Mouse (Mus musculus) megakaryocyte-erythroid progenitor cell, adult 5-6 weeks (primary cell): Measurements from ENCODE around the gene Pkn3. TPM values are rescaled to one million over a fixed set of nuclear protein-coding genes. Genes with fewer than 3 reads are reported as not detected.
"Not testable (repeated sequence)": the region's sequence is repeated elsewhere in the genome, so short reads cannot be mapped to it uniquely, and the experiment has no call there.

Experiments
- ATAC-seq: replicated peaks from 2 replicates; pipeline ENCODE4 v1.8.0; 2016; ENCODE audit warnings: mild to moderate bottlenecking, inconsistent platforms; ENCODE audit not compliant: severe bottlenecking, poor library complexity, low FRiP score, low TSS enrichment
- total RNA-seq, 2 experiments: library from RNA; stranded (forward) in 1 of 2; stranded (reverse) in 1 of 2; fragments of 200-1000, 215-1000 nt in 1 of 2; fragments of >200 nt in 1 of 2; fragmentation: Nextera tagmentation in 1 of 2; gene quantifications; 2 replicates each; pipeline ENCODE4 v1.2.3; 2014 to 2017

Gene Pkn3
- total RNA-seq, 2 experiments from 2014 or later = 2.4 to 11.7 TPM

DNA sequence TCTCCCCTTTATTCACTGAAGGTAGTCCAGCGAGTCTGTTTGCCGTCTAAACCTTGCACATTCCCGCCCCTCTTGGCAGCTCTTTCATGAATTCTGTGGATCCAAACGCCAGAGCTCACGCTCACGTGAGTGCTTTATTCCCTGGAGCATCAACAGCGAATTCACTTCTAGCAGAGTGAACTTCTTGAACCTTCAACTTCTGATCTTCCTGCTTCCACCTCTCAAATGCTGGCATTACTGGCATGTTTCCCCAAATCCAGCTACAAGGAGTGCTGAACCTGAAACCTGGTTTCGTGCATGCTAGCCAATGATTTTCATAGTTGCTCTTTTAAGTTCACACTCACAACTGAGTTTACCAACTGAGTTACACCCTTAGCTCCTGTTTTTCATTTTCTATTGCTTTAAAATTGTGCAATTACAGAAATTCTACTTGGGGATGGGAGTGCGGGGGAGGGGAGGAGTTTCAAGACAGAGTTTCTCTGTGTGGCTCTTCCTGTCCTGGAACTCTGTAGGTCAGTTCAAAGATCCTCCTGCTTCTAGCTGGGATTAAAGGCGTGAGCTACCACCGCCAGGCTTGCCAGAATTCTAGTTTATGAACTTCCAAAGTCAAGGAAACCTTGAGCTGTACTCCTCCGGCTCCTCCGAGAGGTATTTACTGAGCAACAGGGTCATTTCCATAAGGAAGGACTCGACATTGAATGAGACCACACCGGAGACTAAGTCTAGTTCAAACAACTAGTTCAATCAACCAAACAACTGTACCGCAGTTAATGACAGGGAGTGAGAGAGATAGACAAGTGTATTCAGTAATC, 55.5 kb downstream of the Pkn3 start:
- no peak for ATAC-seq

DNA sequence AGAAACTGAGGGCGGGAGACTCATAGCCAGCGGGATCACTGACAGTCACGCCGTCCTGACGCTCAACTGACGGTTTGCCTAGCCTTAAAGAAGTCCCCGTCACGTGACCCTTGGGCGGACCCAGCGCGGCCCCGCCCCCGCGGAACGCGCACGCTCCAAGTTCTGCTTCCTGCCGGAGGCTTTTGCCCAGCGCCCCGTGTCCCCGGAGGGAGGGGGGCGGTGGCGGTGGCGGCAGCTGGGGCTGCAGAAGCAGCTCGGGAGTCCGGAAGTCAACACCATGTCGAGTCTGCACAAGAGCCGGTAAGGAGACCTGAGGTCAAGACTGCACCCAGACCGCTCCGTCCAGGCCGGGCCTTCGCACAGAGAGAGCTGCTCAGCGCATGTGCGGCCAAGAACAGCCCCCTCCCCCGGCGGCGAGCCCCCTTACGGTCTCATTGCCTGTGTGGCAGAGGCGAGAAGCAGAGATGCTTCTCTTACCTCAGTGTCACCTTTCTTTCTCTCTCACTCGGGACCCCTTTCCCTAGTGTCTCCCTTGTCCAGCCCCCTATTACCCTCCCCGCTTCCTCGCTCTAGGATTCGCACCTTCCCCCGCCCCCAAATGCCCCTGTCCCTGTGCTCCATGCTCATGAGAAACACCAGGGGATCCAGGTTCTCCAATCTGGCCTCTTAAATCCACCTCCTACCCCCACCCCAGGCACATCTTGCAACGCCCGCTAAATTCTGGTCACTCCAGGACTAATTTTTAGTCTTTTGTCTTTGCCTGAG, 56.3 kb downstream of the Pkn3 start, which contains the start of gene Tbc1d13:
TSS of gene Tbc1d13 (plus strand) at position 134 of the 765 bp plus-strand sequence.
- peak; percentile 87 for ATAC-seq

DNA sequence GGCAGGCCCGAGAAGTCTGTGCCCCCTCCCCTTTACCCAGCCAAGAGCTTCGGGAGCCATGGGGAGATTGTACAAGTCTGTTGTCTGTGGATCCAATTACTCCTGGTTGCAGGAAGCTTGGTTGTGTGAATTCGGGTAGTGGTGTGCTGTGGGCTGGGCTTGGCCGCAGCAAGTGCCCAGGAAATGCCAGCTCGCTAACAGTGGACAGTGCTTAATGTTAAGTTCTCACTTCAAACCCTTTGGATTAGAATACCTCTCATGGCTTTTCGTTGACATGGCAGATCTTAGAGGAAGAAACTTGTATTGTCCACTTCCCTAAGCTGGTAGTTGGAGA, 56.9 kb downstream of the Pkn3 start:
- no peak for ATAC-seq

DNA sequence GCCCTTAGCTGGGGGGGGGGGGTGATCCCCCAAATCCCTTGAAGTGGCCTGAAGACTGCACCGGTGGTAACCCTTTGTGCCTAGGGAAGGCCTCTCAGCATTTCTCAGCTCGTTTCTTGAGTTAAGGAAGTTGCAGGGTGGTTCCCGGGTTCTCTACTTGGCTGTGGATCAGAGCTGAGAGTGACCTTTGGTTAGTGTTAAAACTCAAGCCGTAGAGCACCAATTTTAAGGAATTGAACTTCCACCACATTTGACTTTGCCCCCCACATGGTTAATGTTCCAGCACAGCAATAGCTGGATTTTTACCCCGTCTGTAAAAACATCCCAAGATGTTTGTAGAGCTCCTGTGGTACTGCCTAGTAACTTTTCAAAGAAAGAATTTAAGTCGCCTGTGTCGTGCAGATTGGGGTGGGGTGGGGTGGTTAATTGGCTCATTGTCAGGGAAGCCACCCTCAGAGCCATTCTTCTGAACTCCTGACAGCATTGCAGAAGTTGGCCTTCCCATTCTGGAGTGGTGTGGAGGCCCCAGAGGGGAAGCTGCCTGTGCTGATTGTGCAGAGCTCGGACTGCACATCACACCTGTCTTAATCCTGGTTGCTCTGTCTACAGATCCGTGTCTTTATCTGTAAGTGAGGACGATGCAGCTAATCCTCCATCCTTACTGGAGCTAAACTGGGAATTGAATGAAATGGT, 57.6 kb downstream of the Pkn3 start:
- ATAC-seq = 0 out of 2 replicates have a peak, but pooled peaks have one; percentile 18

DNA sequence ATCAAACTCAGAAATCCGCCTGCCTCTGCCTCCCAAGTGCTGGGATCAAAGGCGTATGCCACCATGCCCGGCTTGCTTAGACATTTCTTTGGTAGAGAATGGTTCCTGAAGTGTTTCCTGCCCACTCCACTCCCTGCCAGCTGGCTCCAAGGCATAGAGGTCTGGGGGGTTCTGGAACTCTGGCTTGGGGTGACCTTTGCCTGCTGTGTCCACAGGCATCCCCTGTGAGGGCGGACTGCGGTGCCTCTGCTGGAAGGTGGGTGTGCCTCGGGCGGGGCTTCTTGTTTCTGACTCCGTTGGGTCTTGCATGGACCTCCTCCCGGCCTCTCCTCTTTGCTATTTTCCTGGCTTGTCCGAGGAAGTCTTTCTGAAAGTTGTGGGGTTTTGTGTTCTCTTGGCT, 59.0 kb downstream of the Pkn3 start:
- no peak for ATAC-seq

- ATAC-seq = not testable (repeated sequence)
Measured at GRCm38 (mm10) chr2:30140021-30140420, 62.5 kb downstream of the Pkn3 start.

Other genes with a start within 250 kb of the Pkn3 start
- gene Cercam, start 208.5 kb upstream of the Pkn3 start, total RNA-seq (2014; fragmentation: Nextera tagmentation) = 46.4 and 54.8 TPM in 2 replicates
- 13.8 and 22.0 TPM in 2 replicates for gene Cercam, start 208.5 kb upstream of the Pkn3 start, total RNA-seq (2017)
- 78.3 and 82.5 TPM in 2 replicates for gene Odf2, start 188.5 kb upstream of the Pkn3 start, total RNA-seq (2014; fragmentation: Nextera tagmentation)
- 70.1 and 83.6 TPM in 2 replicates for gene Odf2, start 188.5 kb upstream of the Pkn3 start, total RNA-seq (2017)
- gene Gle1, start 142.3 kb upstream of the Pkn3 start, total RNA-seq (2014; fragmentation: Nextera tagmentation) = 39.1 and 52.0 TPM in 2 replicates
- 64.5 and 72.1 TPM in 2 replicates for gene Gle1, start 142.3 kb upstream of the Pkn3 start, total RNA-seq (2017)
- gene Sptan1, start 112.1 kb upstream of the Pkn3 start, total RNA-seq (2014; fragmentation: Nextera tagmentation) = 5.2 and 8.1 TPM in 2 replicates
- gene Sptan1, start 112.1 kb upstream of the Pkn3 start, total RNA-seq (2017) = 9.7 and 19.7 TPM in 2 replicates
- gene Wdr34, start 28.8 kb upstream of the Pkn3 start, total RNA-seq (2014; fragmentation: Nextera tagmentation) = 18.8 and 31.6 TPM in 2 replicates
- gene Wdr34, start 28.8 kb upstream of the Pkn3 start, total RNA-seq (2017) = 8.5 and 14.7 TPM in 2 replicates
- 403 and 560 TPM in 2 replicates for gene Set, start 20.3 kb upstream of the Pkn3 start, total RNA-seq (2014; fragmentation: Nextera tagmentation)
- 1,507 and 2,355 TPM in 2 replicates for gene Set, start 20.3 kb upstream of the Pkn3 start, total RNA-seq (2017)
- 9.6 and 25.4 TPM in 2 replicates for gene Zdhhc12, start 16.0 kb downstream of the Pkn3 start, total RNA-seq (2014; fragmentation: Nextera tagmentation)
- 2.9 and 6.5 TPM in 2 replicates for gene Zdhhc12, start 16.0 kb downstream of the Pkn3 start, total RNA-seq (2017)
- 33.7 and 37.8 TPM in 2 replicates for gene Zer1, start 46.9 kb downstream of the Pkn3 start, total RNA-seq (2014; fragmentation: Nextera tagmentation)
- 7.5 and 8.3 TPM in 2 replicates for gene Zer1, start 46.9 kb downstream of the Pkn3 start, total RNA-seq (2017)
- 39.9 and 48.0 TPM in 2 replicates for gene Tbc1d13, start 56.1 kb downstream of the Pkn3 start, total RNA-seq (2014; fragmentation: Nextera tagmentation)
- gene Tbc1d13, start 56.1 kb downstream of the Pkn3 start, total RNA-seq (2017) = 22.5 and 36.4 TPM in 2 replicates
- 20.8 and 22.3 TPM in 2 replicates for gene Endog, start 93.8 kb downstream of the Pkn3 start, total RNA-seq (2014; fragmentation: Nextera tagmentation)
- gene Endog, start 93.8 kb downstream of the Pkn3 start, total RNA-seq (2017) = 1.3 and 6.3 TPM in 2 replicates
- gene Spout1, start 100.8 kb downstream of the Pkn3 start, total RNA-seq (2014; fragmentation: Nextera tagmentation) = 43.4 and 53.4 TPM in 2 replicates
- 34.2 and 39.7 TPM in 2 replicates for gene Spout1, start 100.8 kb downstream of the Pkn3 start, total RNA-seq (2017)
- gene Kyat1, start 128.2 kb downstream of the Pkn3 start, total RNA-seq (2014; fragmentation: Nextera tagmentation) = 16.1 and 17.2 TPM in 2 replicates
- 15.9 and 19.4 TPM in 2 replicates for gene Kyat1, start 128.2 kb downstream of the Pkn3 start, total RNA-seq (2017)
- gene Lrrc8a, start 160.0 kb downstream of the Pkn3 start, total RNA-seq (2014; fragmentation: Nextera tagmentation) = 14.4 and 14.9 TPM in 2 replicates
- 8.3 and 10.7 TPM in 2 replicates for gene Lrrc8a, start 160.0 kb downstream of the Pkn3 start, total RNA-seq (2017)
- 2.2 TPM in 1 of 2 replicates, not detected in the other for gene Gm28035, start 162.9 kb downstream of the Pkn3 start, total RNA-seq (2014; fragmentation: Nextera tagmentation)
- gene Gm28035, start 162.9 kb downstream of the Pkn3 start, total RNA-seq (2017) = 0.09 TPM in 1 of 2 replicates, not detected in the other
- not detected in 2 replicates for gene Phyhd1, start 188.5 kb downstream of the Pkn3 start, total RNA-seq (2014; fragmentation: Nextera tagmentation)
- gene Phyhd1, start 188.5 kb downstream of the Pkn3 start, total RNA-seq (2017) = not detected in 2 replicates
- 1.8 and 15.1 TPM in 2 replicates for gene Gm28038, start 203.4 kb downstream of the Pkn3 start, total RNA-seq (2014; fragmentation: Nextera tagmentation)
- not detected in 2 replicates for gene Gm28038, start 203.4 kb downstream of the Pkn3 start, total RNA-seq (2017)
- 8.7 and 10.5 TPM in 2 replicates for gene Dolk, start 208.7 kb downstream of the Pkn3 start, total RNA-seq (2014; fragmentation: Nextera tagmentation)
- gene Dolk, start 208.7 kb downstream of the Pkn3 start, total RNA-seq (2017) = 11.1 and 11.2 TPM in 2 replicates
- 59.3 and 66.6 TPM in 2 replicates for gene Nup188, start 208.7 kb downstream of the Pkn3 start, total RNA-seq (2014; fragmentation: Nextera tagmentation)
- gene Nup188, start 208.7 kb downstream of the Pkn3 start, total RNA-seq (2017) = 25.8 and 29.8 TPM in 2 replicates